Mouse (Mus musculus): Measurements from ENCODE around the gene Ahnak.
"Not testable (repeated sequence)": the region's sequence is repeated elsewhere in the genome, so short reads cannot be mapped to it uniquely, and the experiment has no call there.

Gene Ahnak

DNA sequence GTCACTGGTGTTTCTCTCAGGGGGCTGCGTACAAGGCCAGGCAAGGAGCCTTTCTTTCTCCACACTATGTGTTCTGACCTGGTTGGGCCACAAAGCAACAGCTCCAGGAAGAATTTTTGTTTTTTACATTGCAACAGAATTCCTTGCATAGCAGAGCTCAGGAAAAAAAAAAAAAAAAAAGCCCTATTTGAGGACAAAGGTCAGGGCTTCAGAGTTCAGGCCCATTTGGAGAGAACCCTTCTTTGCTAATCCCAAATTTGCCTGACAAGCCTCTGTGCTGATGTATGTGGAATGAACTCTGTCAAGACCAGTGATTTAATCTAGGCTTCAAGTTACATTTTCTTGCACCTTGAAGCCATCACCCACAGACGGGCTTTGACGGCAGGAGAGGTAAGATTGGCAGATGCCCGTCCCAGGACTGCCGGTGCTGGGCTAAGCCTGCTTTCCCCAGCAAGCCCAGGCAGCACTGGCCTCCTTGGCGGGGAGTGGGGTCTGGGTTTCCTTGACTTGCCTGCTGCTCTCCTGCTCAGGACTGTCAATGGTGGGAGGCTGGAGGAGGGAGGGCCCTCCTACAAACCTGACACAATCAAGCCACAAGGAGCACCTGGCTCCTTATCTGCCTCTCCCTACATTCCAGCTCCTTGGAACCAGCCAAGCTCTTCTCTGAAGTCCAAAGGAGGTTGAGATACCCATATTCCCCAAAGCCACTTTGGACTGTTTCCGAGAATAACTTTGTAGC lies 58.3 kb downstream of the Ahnak start:
- DNase-seq = no peak

DNA sequence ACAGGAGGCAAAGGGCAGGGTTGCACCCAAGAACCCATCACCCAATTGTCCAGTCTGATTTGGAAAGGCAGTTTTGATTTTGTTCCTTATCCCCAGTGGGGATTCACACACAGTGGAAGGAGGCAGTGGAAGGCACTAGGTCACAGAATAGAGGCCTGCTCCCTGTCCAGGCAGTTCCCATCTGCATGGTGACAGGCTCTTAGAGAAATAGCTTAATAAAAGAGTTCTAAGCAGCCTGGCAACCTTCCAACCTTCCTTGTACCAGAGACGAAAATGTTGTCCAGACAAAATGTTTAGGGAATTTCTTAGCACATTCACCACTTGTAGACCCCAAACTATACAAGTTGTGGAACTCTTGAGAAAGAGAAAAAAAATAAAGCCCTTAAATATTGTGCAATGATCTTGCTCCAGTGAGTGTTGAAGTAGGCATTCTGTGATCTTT lies 58.9 kb downstream of the Ahnak start:
- no peak for DNase-seq

DNA sequence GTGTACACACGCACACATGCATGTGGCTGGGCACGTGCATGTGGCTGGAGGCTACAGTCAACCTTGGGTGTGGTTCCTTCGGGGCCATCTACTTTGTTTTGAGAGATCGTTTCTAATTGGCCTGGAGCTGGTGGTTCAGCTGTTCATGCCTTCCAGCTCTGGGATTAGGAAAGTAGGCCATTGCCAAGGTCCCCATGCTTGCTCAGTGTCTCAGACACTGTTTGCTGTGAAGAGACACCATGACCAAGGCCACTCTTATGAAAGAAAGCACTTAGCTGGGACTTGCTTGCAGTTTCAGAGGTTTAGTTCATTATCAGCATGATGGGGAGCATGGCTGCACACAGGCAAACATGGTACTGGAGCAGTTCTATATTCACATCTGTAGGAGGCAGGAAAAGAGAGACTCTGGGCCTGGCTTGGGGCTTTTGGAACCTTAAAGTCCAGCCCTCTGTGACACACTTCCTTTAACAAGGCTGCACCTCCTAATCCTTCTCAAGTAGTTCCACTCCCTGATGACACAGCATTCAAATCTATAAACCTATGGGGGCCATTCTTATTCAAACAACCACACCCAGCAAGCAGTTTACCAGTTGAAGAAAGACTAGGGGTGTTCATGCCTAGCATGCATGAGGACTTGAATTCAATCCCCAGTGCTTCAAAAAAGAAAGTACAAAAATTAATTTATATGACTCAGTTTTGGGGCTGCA lies 60.0 kb downstream of the Ahnak start:
- DNase-seq = no peak

DNA sequence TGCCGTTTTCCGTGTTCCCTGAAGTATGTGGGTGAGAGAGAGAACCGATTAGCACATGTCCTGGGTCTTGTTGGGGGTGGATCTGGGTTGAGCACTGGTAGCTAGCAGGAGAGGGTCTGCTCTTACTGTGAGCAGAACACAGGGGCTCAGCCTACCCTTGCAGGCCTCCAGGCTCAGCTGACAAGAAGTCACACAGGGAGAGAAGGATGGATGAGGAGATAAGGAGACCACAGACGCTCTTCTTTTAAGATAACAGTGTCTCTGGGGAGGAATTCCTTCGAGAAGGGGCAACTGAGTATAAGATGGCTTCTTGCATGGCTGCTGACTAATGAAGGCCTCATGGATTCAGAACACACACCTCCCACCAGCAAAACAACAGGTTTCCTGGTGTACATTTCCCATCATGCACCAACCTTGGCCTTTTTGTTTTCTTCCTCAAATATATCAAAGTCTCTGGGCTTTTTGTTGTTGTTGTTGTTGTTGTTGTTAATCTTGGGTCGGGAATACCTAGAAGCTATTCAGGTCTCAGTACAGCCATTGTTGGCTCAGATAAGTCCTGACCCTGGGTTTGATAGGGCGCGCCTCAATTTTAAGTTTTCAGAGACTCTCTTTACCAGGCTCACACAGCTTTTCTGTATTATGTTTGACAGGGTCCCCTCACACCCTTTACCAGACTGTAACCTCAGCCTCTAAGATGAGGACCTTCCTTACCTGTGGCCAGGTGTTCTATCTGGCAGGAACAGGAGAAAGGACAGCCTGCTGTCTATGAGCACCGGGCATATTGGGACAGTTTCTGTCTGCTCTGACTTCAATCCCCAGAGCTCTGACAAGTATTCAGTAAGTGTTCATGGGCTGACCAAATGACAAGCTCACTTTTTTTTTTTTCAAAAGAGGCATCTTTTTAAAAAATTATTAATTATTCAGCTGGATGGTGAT lies 61.5 kb downstream of the Ahnak start:
- DNase-seq = no peak

DNA sequence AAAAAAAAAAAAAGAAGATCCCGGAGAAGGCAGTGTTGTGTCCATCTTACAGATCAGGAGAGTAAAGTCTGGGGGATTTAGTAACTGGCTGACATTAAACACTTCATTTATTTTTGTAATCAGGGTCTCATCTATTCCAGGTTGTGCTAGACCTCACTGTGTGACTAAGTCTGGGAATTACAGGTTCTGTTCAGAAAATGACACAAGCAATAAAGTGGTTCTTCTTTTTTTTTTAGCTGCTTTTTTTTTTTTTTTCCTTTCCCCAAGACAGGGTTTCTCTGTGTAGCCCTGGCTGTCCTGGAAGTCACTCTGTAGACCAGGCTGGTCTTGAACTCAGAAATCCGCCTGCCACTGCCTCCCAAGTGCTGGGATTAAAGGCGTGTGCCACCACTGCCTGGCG lies 62.9 kb downstream of the Ahnak start:
- DNase-seq = not testable (repeated sequence)

DNA sequence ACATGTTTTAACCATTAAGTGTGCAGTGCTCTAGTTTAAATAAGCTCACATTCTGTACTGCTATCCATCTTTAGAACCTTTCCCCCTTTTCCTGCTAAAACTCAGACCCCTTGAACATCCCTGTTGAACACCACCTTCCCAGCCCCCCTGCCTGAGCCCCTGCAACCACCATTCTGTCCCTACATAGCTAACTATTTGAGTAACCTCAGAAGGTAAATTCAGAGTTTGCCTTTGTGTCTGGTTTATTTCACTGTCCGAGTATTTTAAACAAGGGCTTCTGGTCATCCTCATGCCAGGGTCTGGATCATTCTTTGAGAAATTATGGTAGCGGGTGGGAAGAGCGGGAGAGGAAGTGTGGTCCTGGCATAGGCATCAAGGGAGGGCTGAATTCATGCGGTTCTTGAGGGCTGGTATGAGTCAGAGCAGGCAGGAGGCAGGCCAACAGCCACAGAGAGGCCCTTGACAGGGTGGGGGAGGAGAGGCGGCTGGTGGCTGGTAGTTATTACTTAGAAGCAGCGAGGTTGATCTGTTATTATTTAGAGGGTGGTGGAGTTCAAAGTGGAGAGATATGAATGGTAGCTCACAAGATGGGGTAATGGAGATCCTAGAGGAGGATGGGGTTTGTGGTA lies 63.8 kb downstream of the Ahnak start:
- DNase-seq = no peak

DNA sequence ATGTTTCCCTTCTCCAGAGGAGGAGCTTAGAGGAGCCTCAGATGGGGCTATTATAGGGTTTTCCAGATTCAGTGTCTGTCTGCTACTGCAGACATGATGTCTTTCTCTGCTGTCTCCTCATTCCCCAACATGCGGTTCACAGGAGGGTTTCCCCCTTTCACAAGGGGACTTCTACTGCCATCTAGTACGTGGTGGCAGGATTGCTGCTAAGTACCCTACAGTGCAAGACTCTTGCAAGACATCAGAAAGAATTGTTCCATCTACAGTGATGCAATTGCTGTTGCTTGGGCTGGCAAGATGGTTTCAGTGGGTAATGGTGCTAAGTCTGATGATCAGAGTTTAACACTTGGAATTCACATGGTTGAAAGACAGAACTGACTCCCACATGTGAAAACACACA lies 66.1 kb downstream of the Ahnak start:
- DNase-seq = peak; percentile 34

DNA sequence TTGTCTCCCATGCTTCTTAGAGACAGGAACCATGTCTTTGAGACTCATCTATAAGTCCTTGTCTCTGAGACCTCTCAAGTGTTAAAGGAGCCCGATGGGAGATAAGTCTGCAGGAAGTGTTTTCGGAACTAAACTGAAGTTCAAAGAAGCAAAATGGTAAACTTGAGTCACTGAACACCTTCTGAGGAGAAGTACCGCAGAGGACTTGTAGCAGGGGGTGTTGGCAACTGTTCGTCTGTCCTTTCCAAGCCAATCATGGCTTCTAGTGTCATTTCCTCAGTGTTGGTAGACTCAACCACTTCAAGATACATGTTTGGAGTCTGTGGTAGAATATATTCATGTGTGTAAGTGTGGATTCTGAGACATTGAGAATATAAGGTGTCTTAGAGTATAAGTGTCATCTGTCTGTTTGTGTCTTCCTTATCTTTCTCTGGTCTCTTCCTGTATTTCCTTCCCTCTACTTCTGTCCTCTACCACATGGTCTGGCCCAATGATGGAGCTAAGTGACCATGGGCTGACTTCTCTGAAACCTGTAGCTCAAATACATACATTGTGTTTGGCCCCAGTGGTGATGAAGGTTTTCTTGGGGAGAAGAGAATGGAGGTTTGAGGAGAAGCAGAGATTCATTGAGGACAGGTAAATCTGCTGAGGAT lies 66.7 kb downstream of the Ahnak start:
- no peak for DNase-seq

DNA sequence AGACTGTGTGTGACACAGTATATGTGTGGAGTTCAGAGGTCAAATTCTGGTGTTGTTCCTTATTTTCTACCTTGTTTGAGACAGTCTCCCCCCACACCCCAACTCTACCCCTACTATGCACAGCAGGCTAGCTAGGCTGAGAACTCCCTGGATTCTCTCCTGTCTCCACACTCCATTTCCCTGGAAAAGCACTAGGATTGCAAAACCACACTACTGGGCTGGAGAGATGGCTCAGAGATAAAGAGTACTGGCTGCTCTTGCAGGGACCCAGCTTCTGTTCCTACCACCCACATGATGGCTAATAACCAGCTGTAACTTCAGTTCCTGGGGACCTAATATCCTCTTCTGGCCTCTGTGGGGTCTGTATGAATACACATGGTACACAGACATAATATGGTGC lies 68.6 kb downstream of the Ahnak start:
- DNase-seq = no peak

DNA sequence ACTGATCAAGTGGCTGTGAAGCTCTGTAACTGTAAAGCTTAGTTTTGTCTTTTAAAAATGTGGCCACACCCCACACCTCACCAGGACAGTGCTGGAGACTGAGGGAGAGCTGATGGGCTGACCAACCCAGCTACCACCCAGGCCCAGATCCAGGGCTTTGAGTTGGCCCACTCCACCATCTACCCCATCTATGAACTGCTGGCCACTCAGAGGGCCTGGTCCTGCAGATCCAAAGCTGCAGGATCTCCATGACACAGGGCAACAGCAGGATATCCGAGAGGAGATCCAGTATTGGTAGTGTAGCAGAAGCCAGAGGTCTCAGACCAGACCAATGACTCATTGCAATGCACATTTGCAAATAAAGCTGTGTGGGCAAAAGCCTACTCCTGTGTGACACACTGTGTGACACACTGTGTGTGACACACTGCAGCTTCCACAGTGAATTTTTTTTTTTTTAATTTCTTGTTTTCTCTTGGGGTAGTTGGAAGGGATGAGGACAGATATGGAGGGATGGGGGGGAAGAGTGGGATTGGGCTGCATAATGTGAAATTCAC lies 69.3 kb downstream of the Ahnak start:
- DNase-seq = no peak

DNA sequence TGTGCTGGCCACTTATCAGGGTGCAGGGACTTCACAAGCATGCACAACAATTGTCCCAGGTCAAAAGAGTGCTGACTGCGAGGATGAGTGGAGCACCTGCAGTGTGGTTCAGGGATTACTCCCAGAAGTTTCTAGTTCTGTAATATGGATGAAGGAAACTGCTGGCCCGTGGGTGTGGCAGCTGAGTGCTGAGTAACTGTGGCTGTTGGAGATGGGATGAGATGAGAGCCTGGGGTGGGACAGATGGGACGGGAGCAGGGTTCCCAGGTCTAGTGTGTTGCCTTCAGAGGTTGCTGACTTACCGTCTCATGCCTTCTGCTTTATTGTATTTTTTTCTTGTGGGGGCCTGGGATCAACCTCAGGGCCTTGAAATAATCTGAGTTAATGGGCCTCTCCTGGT lies 69.9 kb downstream of the Ahnak start:
- DNase-seq = no peak

DNA sequence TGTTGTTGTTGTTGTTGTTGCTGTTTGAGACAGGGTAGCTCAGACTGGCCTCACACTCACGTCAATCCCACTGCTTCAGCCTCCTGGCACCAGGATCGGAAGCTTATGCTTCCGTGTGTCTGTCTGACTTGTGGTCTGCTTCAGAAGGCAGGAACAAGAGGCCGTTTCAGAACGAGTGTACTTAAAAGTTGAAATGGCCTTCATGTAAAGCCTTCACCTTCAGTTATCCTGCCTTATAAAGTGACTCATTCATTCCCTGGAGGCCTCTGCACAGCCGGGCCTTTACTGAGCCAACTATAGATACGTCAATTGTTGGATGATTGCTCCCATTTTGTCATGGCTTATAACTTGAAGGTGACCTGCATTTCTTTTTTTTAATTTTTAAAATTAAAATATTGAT lies 70.3 kb downstream of the Ahnak start:
- DNase-seq = no peak

DNA sequence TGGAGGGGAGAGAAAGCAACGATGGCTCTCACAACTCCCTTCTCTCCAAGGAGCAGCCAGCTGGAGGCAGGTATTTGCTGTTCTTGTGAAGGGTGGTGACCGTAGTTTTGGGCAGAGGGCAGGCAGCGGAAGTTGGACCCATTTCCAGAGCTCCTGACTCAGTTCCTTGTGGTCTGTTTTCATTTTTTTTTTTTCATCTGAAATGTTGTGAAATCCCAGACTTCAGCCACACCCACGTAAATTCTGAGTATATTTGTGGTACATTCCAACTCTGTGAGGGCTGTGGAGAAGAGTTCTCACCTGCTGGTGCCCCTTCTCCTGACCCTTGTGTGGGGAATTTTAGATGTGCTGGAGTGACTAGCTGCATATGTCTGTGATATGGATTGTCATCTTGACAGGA lies 71.0 kb downstream of the Ahnak start:
- DNase-seq = no peak

DNA sequence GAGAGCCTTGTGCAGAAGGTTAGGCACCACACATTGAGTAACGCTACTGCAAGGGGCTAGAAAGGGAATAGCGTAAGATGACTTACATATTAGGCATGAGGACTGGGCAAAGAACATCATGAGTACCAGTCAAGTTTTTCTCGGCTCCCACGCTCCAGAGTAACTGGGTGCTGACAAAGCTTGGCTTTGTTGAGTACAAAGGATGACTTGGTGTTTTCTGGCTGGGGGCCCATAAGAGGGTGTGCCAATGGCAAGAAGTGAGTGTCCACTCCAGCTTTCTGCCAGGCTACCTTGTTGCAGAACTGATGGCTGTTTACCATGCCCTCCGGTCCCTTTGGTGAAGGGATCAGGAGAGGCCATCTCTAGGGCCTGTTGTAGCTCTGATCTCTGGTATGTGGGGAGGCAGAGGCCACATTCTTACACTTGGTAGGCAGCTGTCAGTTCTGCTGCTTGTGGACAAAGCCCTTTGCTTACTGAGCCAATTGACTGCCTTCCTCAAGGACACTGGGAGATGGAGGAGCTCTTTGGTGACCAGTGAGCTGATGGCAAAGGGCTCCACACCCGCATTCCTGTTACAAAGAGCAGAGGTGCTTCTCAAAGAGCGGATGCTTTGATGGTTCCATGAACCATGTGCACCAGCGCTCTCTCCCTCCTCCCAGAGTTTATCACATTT lies 72.3 kb downstream of the Ahnak start:
- no peak for DNase-seq

DNA sequence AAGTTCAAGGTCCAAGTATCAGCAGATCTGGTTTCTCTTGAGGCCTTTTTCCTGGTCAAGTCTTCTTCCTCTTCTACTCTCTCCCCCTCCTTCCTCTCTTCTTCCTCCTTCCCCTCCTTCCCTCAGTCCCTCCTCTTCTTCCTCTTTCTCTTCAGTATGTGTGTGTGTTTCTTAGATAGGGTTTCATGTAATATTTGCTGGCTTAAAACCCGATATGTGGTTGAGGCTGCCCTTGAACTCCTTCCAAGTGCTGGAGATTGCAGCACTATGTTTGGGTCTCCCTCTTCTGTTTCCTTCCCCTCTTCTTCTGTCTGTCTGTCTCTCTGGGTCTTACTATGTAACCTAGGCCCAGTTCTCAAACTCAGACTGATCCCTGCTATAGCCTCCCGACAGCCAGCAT lies 73.7 kb downstream of the Ahnak start:
- no peak for DNase-seq

DNA sequence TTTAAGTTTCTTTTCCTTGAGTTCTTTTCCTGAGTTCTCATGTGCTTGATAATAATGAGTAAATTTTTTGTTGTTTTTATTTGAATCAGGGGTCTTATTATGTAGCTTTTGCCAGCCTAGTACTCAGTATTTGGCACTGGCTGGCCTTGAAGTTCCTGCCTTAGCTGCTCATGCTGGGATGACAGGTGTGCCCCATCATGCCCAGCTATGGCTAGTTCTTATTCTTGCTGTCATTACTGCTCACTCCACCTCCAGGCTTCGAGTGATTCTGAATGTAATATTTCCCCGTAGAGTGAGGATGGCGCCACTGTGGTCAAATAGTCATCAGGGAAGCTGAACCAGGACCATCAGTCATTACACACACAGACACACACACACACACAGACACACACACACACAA lies 74.7 kb downstream of the Ahnak start:
- no peak for DNase-seq

DNA sequence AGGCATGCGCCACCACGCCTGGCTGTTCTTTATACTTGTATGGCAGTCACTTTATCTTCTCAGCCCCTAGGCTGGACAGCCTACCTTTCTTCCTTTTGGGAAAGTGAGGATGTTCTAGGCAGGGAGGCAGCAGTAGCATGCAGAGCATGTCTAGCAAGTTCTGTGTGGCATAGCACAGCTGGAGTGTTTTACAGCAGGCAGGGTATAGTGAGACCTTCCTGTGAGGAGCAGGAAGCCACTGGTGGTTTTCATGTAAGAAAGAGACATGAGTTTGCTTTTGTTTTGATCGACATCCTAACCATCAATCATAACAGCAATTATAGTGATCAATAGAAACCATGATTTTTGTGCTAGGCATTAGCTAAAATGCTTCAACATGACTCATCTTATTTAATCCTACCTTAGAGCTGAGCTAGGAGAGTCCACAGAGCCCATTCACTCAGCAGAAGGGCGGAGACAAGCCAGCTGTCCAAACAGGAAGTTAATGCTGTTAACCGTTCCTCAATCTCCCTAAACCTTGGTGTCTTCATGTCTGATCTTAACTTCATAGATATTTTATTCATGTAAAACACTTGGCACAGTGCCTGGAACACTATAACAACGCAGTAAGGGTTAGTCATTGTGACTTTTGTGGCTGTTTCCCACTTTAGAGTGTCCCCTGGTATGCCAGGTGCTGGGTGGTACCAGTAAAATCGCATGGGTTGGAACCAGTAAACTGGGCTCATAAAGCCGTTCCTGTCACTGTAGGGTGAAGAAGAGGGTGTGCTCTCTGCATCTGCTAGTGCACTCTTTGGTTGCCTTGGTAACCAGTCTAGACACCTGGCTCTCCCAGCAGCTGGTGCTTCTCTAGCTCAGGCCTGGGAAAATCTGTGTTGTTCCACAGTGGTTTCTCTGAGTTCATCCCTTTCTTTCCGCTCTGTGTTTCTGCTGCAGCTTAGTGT lies 76.8 kb downstream of the Ahnak start:
- DNase-seq = peak; percentile 52

DNA sequence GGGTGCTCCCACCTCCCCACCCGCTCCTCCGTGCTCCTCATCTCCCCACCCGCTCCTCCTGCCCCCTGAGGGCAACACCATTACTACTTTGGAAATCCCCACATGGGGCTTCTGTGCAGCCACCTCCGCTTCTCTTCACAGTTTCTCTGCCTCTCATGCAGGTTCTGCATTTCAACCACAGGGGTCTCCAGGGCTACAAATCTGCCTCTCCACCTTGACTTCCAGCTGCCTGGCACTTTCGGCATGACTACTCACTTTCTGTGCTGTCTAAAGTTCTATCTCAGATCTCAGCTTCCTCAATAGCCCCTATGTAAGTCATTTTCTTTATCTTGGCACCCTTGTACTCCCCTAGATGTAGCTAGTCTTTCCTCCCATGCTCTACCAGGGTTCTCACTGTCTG lies 78.2 kb downstream of the Ahnak start:
- no peak for DNase-seq

DNA sequence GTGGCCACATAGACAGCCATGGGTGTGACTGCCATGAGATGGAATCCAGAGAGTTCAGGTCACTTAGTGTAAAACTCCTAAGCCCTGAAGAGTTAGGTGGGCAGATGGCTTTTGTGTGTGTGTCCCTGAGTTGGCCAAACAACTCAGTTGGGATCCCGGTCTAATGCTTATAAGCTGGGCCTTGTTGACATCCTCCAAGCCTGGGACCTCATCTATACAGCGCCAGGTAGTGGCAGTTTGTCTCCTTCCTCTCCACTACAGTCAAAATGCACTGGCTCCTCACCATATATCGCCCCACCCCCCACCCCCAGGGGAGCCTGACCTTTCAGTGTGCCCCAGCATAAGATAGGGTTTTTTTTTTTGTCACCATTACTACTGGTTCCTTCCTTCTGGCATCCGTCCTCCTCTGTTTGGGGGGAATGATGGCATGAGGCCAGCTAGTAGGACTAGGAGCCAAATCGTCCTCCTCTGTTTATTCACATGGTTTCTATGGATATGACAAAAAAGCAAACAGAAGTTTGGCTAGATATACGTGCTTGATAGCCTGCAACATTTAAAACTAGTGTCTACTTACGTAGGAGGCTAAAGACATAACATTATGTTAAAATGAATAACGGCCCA lies 80.7 kb downstream of the Ahnak start:
- no peak for DNase-seq

DNA sequence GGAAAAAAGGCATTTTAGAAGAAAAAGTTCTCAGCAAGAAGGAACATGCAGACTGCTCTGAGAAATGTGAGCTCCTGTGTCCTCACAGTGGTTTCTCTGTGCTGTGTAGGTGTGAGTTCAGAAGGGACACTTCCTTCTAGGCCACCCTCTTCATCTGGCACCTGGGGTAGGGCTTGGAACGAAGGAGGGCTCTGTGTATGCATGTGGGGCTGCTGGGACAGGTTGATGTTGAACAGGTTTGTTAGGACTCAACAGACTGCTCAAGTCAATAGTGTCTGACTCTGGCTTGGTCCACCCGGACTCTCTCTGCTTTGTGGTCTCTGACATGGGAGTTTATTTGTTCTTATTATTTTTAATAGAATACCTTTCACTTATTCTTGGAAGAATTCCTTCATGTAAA lies 81.2 kb downstream of the Ahnak start:
- DNase-seq = no peak

All from retina, postnatal 1 day (tissue).